Mouse (Mus musculus) ES-Bruce4 (cell line): Measurements from ENCODE around the gene Gm10073.

Experiments
- CTCF ChIP-seq: IDR thresholded peaks from one replicate; pipeline ENCODE4 v1.8.1; 2011; ENCODE audit warnings: low read depth, low read length
- EP300 ChIP-seq: IDR thresholded peaks from 2 replicates; pipeline ENCODE4 v1.6.1; 2011; ENCODE audit warnings: low read depth, low read length; ENCODE audit not compliant: insufficient read depth
- POLR2A ChIP-seq: IDR thresholded peaks from one replicate; pipeline ENCODE4 v1.8.1; 2011; ENCODE audit warnings: low read length; ENCODE audit not compliant: insufficient read depth

DNA sequence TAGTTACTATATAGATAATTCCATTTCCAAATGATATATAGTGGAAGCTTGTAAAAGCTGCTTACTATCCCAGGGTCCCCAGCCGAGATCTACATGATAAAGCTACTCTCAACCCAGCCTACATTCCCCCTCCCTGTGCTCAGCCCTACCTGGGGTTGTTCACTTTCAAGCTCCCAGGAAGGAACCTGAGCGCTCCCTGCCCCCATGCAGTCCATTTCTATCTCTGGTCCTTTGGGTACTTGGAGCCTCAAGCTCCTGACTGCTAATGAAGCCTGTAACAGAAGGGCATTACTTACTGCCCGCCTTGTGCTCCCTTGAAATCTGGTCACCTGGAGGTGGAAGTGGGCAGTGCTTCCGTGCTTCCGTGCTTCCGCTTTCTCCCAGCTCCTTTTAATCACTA, 45.1 kb upstream of the Gm10073 start:
- TF ChIP-seq POLR2A (no peak), CTCF (no peak), EP300 (peak; percentile 82)
